Mouse (Mus musculus) mouse trophoblast stem cell (cell line): Measurements from ENCODE around the gene Mob1a.

Experiments used
- in situ Hi-C, 2 experiments: fragments of 300-500 bp; cut with MseI, MboI; formaldehyde crosslinking; loops; 2 replicates in 1 of 2; 3 replicates in 1 of 2; pipeline ENCODE4 v1.15.1; 2025

Mob1a gene

GRCm38 (mm10) chr6:83381510-83382491 lies 56.0 kb downstream of the Mob1a start:
- in situ Hi-C loops, result no loop called here

DNA sequence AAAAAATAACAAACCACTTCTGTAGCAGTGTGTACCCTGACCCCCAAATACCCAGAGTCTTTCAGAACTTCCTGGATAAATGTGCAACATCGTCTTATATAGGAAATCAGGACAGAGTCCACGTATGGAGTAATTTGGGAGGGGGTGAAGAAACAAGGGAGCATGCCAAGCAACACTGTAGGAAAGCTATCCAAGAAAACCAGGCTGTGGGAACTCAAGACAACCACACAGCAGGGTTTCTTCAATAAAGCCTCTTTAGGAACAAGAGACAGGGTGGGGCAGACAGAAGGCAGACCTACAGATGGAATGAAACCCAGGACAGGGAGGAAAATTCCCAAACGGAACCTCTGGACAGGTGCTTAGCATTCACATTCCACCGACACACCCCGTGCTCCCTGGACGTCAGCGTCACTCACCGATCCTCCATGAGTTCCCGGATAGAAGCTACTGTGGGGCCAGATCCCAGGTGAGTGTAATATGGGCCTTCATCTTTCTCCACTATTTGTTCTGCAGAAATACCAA lies 59.8 kb downstream of the Mob1a start:
- in situ Hi-C loops, result no loop called here

GRCm38 (mm10) chr6:83392166-83392780 lies 66.5 kb downstream of the Mob1a start:
- in situ Hi-C loops, result no loop called here
